Mouse (Mus musculus): ENCODE measurements around the gene Supt5. TPM values are rescaled to one million over a fixed set of nuclear protein-coding genes. Genes with fewer than 3 reads are reported as not detected.

The Supt5 gene
- polyA plus RNA-seq, 1 experiment from 2014 or later: 29.9 TPM

GRCm38 (mm10) chr7:28294481-28294880 is 44.1 kb downstream of the Supt5 start:
- H3K9ac ChIP-seq: 0 out of 2 replicates have a peak overlapping the region, but pooled peaks have one; percentile 25
- H3K4me1 ChIP-seq (replicated peaks): peaks cover 14% of the 10 kb centered on the region
- peaks cover 100% of the 10 kb centered on the region for H3K27me3 ChIP-seq
- H3K4me2 ChIP-seq: peak overlapping the region; percentile 66
- WGBS (ENCODE audit: insufficient replicate concordance): 6% methylated on average over 63 of the region's 63 CpGs
- no peaks in the 10 kb centered on the region for H3K9me3 ChIP-seq (replicated peaks)
- H3K36me3 ChIP-seq (replicated peaks): no peaks in the 10 kb centered on the region
- peak overlapping the region; percentile 47 for H3K4me3 ChIP-seq (replicated peaks)
- no peak for ATAC-seq (ENCODE audit: insufficient read depth)
- no peak overlapping the region for H3K27ac ChIP-seq (replicated peaks)

GRCm38 (mm10) chr7:28290638-28291590 is 47.6 kb downstream of the Supt5 start, which contains the start of gene Selenov:
Gene Selenov (minus strand): TSS chr7:28291186.
- no peak within 1 kb of the TSS for H3K4me3 ChIP-seq (replicated peaks)
- 3% methylated on average over 52 of the region's 52 CpGs for WGBS (ENCODE audit: insufficient replicate concordance)

DNA sequence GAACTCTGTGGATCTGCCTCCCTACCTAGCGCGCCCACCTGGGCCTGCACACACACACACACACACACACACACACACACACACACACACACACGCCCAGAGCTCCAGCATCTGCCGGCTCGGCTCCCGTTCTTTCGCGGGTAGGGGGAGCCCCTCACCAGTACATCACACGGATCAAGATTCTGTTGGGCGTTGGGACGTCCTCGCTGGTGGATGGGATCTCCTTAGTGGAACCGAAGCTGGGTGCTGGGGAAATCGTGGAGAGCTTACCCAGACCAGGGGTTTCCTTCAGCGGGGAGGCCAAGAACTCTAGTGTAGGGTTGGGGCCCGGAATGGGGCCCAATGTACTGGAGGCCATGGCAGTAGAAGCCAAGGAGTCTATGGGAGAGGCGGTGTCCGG is 48.4 kb downstream of the Supt5 start:
- peaks cover 80% of the 10 kb centered on the region for H3K27me3 ChIP-seq
- no peak for ATAC-seq (ENCODE audit: insufficient read depth)
- H3K9ac ChIP-seq: no peak overlapping the region
- peaks cover 10% of the 10 kb centered on the region; the same call in 1 of the 2 replicates for H3K4me1 ChIP-seq (replicated peaks)
- H3K4me3 ChIP-seq (replicated peaks): no peak overlapping the region
- H3K9me3 ChIP-seq (replicated peaks): no peaks in the 10 kb centered on the region
- no peak overlapping the region for H3K27ac ChIP-seq (replicated peaks)
- 5% methylated on average over 18 of the region's 18 CpGs for WGBS (ENCODE audit: insufficient replicate concordance)
- H3K36me3 ChIP-seq (replicated peaks): no peaks in the 10 kb centered on the region
- H3K4me2 ChIP-seq: peak overlapping the region; percentile 4; the same call in 1 of the 2 replicates

More at GRCm38 (mm10) chr7:28290638-28291590, 47.6 kb downstream of the Supt5 start, which contains the start of gene Selenov:
- H3K9ac ChIP-seq: no peak within 1 kb of the TSS
- no peaks in the 10 kb centered on the region for H3K36me3 ChIP-seq (replicated peaks)
- H3K27ac ChIP-seq (replicated peaks): no peak within 1 kb of the TSS
- H3K4me1 ChIP-seq (replicated peaks): peaks cover 10% of the 10 kb centered on the region; the same call in 1 of the 2 replicates
- H3K27me3 ChIP-seq: peaks cover 88% of the 10 kb centered on the region
- H3K9me3 ChIP-seq (replicated peaks): no peaks in the 10 kb centered on the region
- H3K4me2 ChIP-seq: peak within 1 kb of the TSS; percentile 4
- no peak for ATAC-seq (ENCODE audit: insufficient read depth)

DNA sequence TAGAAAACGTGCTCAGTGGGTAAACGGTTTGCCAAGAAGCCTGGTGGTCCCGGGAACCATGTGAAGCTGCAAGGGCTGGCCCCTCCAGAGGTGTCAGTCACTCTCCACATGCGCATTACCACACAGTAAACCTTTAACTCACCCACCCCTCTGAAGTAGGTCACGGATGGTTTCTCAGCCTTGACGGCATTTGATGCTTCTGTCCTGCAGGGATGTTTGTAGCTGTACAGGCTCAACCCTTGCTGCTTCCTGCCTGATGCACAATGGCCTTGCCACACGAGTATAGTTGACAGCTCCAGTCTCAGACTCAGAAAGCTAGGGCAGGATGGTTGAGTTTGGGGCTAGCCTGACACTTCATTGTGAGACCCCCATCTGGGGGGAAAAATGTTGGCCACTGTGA is 57.9 kb downstream of the Supt5 start:
- Histone ChIP-seq H3K27me3 (0 out of 2 replicates have a peak, but pooled peaks cover 5% of the 10 kb centered on the region), H3K4me1 (replicated peaks) (peaks cover 9% of the 10 kb centered on the region), H3K4me3 (replicated peaks) (no peak overlapping the region), H3K4me2 (no peak overlapping the region), H3K27ac (replicated peaks) (no peak overlapping the region), H3K9ac (no peak overlapping the region), H3K36me3 (replicated peaks) (no peaks in the 10 kb centered on the region), H3K9me3 (replicated peaks) (no peaks in the 10 kb centered on the region)
- WGBS (ENCODE audit: insufficient replicate concordance): 57% methylated on average over 7 of the region's 7 CpGs
- ATAC-seq (ENCODE audit: insufficient read depth): no peak

DNA sequence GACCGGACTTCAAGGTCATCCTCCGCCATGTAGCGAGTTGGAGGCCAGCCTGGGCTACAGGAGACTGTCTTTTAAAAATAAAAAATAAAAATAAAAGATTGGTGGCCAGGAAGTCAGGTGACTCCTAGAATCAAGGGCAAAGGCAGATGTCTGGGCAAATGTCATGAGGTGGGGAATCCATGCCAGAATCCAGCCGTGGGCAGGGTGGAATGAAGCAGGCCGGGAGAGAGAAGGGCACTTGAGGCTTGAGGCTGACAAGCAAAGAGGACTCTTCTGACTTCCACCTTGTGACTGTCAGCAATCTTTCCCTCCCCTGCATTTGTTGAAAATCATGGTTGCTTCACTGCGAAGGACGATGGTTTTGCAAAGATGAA is 60.3 kb downstream of the Supt5 start:
- no peak overlapping the region for H3K27ac ChIP-seq (replicated peaks)

GRCm38 (mm10) chr7:28277615-28278278 is 60.8 kb downstream of the Supt5 start, which contains the start of gene Eid2b:
Gene Eid2b (plus strand): TSS chr7:28277739.
- Histone ChIP-seq H3K4me1 (replicated peaks) (peaks cover 9% of the 10 kb centered on the region), H3K4me2 (peak within 1 kb of the TSS; percentile 96), H3K36me3 (replicated peaks) (no peaks in the 10 kb centered on the region), H3K4me3 (replicated peaks) (peak within 1 kb of the TSS; percentile 82), H3K27ac (replicated peaks) (peak within 1 kb of the TSS; percentile 74), H3K27me3 (0 out of 2 replicates have a peak, but pooled peaks cover 5% of the 10 kb centered on the region), H3K9me3 (replicated peaks) (no peaks in the 10 kb centered on the region), H3K9ac (peak within 1 kb of the TSS; percentile 85)
- peak; percentile 70 for ATAC-seq (ENCODE audit: insufficient read depth)
- 4% methylated on average over 68 of the region's 68 CpGs for WGBS (ENCODE audit: insufficient replicate concordance)

More for the DNA sequence above, 60.3 kb downstream of the Supt5 start:
- Histone ChIP-seq H3K9ac (peak overlapping the region; percentile 85), H3K27me3 (0 out of 2 replicates have a peak, but pooled peaks cover 5% of the 10 kb centered on the region), H3K4me1 (replicated peaks) (peaks cover 9% of the 10 kb centered on the region), H3K9me3 (replicated peaks) (no peaks in the 10 kb centered on the region), H3K4me3 (replicated peaks) (peak overlapping the region; percentile 82), H3K36me3 (replicated peaks) (no peaks in the 10 kb centered on the region), H3K4me2 (peak overlapping the region; percentile 96)
- no peak for ATAC-seq (ENCODE audit: insufficient read depth)
- WGBS (ENCODE audit: insufficient replicate concordance): 82% methylated on average over 7 of the region's 7 CpGs

GRCm38 (mm10) chr7:28277237-28277614 is 61.3 kb downstream of the Supt5 start:
- H3K9me3 ChIP-seq (replicated peaks): no peaks in the 10 kb centered on the region
- peaks cover 9% of the 10 kb centered on the region for H3K4me1 ChIP-seq (replicated peaks)
- ATAC-seq (ENCODE audit: insufficient read depth): no peak
- 0 out of 2 replicates have a peak overlapping the region, but pooled peaks have one; percentile 96 for H3K4me2 ChIP-seq
- no peak overlapping the region for H3K4me3 ChIP-seq (replicated peaks)
- H3K27ac ChIP-seq (replicated peaks): no peak overlapping the region
- 0 out of 2 replicates have a peak, but pooled peaks cover 5% of the 10 kb centered on the region for H3K27me3 ChIP-seq
- WGBS (ENCODE audit: insufficient replicate concordance): 59% methylated on average over 8 of the region's 8 CpGs
- no peaks in the 10 kb centered on the region for H3K36me3 ChIP-seq (replicated peaks)
- H3K9ac ChIP-seq: no peak overlapping the region

GRCm38 (mm10) chr7:28271761-28272160 is 66.8 kb downstream of the Supt5 start:
- H3K36me3 ChIP-seq (replicated peaks): no peaks in the 10 kb centered on the region
- no peaks in the 10 kb centered on the region for H3K9me3 ChIP-seq (replicated peaks)
- no peak overlapping the region for H3K4me3 ChIP-seq (replicated peaks)
- H3K27ac ChIP-seq (replicated peaks): no peak overlapping the region
- peaks cover 26% of the 10 kb centered on the region for H3K27me3 ChIP-seq
- no peak overlapping the region for H3K9ac ChIP-seq
- ATAC-seq (ENCODE audit: insufficient read depth): no peak
- peaks cover 7% of the 10 kb centered on the region for H3K4me1 ChIP-seq (replicated peaks)
- H3K4me2 ChIP-seq: no peak overlapping the region
- 61% methylated on average over 3 of the region's 3 CpGs for WGBS (ENCODE audit: insufficient replicate concordance)

GRCm38 (mm10) chr7:28269355-28269754 is 69.2 kb downstream of the Supt5 start:
- peaks cover 37% of the 10 kb centered on the region for H3K27me3 ChIP-seq
- ATAC-seq (ENCODE audit: insufficient read depth): no peak
- H3K36me3 ChIP-seq (replicated peaks): no peaks in the 10 kb centered on the region
- no peak overlapping the region for H3K4me2 ChIP-seq
- H3K4me3 ChIP-seq (replicated peaks): no peak overlapping the region
- no peak overlapping the region for H3K9ac ChIP-seq
- WGBS (ENCODE audit: insufficient replicate concordance): 74% methylated on average over 12 of the region's 12 CpGs
- no peak overlapping the region for H3K27ac ChIP-seq (replicated peaks)
- peaks cover 7% of the 10 kb centered on the region for H3K4me1 ChIP-seq (replicated peaks)
- no peaks in the 10 kb centered on the region for H3K9me3 ChIP-seq (replicated peaks)

DNA sequence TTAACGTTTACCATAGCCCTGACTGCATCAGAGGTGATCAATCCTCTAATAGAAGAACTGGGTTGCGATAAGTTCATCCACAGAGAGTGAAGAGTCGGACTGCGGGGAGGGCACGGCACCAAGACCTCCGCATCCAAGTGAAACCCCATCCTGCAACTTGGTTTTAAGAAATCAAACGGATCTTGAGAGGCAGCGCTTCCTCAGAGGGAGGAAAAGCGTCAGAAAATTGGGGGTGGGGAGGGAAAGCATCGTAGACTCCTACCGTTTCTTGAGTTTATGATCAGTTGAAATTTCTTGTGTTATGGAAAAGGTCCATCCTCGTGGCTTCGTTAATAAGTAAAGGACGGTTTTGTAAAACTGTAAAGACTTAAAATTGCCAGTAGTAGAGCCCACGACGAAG is 70.0 kb downstream of the Supt5 start:
- Histone ChIP-seq H3K27ac (replicated peaks) (no peak overlapping the region), H3K4me2 (peak overlapping the region; percentile 75), H3K27me3 (peaks cover 37% of the 10 kb centered on the region), H3K9me3 (replicated peaks) (no peaks in the 10 kb centered on the region), H3K36me3 (replicated peaks) (no peaks in the 10 kb centered on the region), H3K4me1 (replicated peaks) (peaks cover 7% of the 10 kb centered on the region), H3K4me3 (replicated peaks) (peak overlapping the region; percentile 62), H3K9ac (0 out of 2 replicates have a peak overlapping the region, but pooled peaks have one; percentile 42)
- 27% methylated on average over 16 of the region's 16 CpGs for WGBS (ENCODE audit: insufficient replicate concordance)
- no peak for ATAC-seq (ENCODE audit: insufficient read depth)

Data from liver, embryonic 15.5 days (tissue).